Mouse (Mus musculus) olfactory bulb, adult 2 months (tissue): ENCODE data around the gene Gm49368.

Experiments used
- CTCF ChIP-seq: fragments of 200-500 bp; IDR thresholded peaks from 2 replicates; pipeline ENCODE4 v1.5.1; 2012; ENCODE audit warnings: low read depth, mild to moderate bottlenecking, low read length, moderate library complexity; ENCODE audit not compliant: insufficient read depth
- POLR2A ChIP-seq: fragments of 200-500 bp; IDR thresholded peaks from 2 replicates; pipeline ENCODE4 v1.6.1; 2012; ENCODE audit warnings: mild to moderate bottlenecking, low read depth, low read length, moderate library complexity; ENCODE audit not compliant: insufficient read depth

GRCm38 (mm10) chr7:128132148-128132547 is 69.7 kb downstream of the Gm49368 start:
- TF ChIP-seq CTCF (no peak), POLR2A (no peak)
